Mouse (Mus musculus) pancreas, adult 10 weeks (tissue): ENCODE measurements around the gene Brsk2. TPM values are rescaled to one million over a fixed set of nuclear protein-coding genes. Genes with fewer than 3 reads are reported as not detected.

Source experiments
- polyA plus RNA-seq: library from polyadenylated mRNA; stranded (reverse); fragments of 350-450 nt; fragmentation: Illumina TruSeq; extraction: RNeasy Lipid Tissue Mini Kit (QIAGEN cat#74804); gene quantifications from one replicate; pipeline ENCODE4 v1.2.3, GENCODE M21; 2015; ENCODE audit warnings: low read depth, low replicate concordance; ENCODE audit not compliant: insufficient read depth

The Brsk2 gene
- polyA plus RNA-seq: 10.4 TPM

GRCm38 (mm10) chr7:141948906-141949798 lies at the start of gene Brsk2:
Gene Brsk2 (plus strand): TSS chr7:141949751.

GRCm38 (mm10) chr7:141918407-141918806 lies 31.1 kb upstream of the Brsk2 start, which contains the start of gene Tollip:
Gene Tollip (minus strand): TSS chr7:141918507.

Other genes with a start within 250 kb of the Brsk2 start
- not detected for gene Muc5ac, start 160.8 kb upstream of the Brsk2 start, polyA plus RNA-seq
- not detected for gene Muc5b, start 110.7 kb upstream of the Brsk2 start, polyA plus RNA-seq
- 11.2 TPM for gene Tollip, start 31.2 kb upstream of the Brsk2 start, polyA plus RNA-seq
- gene Mob2, start 111.3 kb downstream of the Brsk2 start, polyA plus RNA-seq: 23.7 TPM
- gene Dusp8, start 146.1 kb downstream of the Brsk2 start, polyA plus RNA-seq: 2.1 TPM
- gene Gm45618, start 171.0 kb downstream of the Brsk2 start, polyA plus RNA-seq: not detected
- gene Gm39115, start 186.3 kb downstream of the Brsk2 start, polyA plus RNA-seq: not detected
- not detected for gene Gm45337, start 194.9 kb downstream of the Brsk2 start, polyA plus RNA-seq
- gene Gm29735, start 207.4 kb downstream of the Brsk2 start, polyA plus RNA-seq: not detected
- not detected for gene Gm4553, start 216.0 kb downstream of the Brsk2 start, polyA plus RNA-seq
- not detected for gene Krtap5-2, start 226.3 kb downstream of the Brsk2 start, polyA plus RNA-seq
- not detected for gene Gm10153, start 240.6 kb downstream of the Brsk2 start, polyA plus RNA-seq